16 mouse cellular contexts compared by ENCODE assay signal in genomic region chr4:76194762-76195161, GRCm38 (mm10).
"Had no signal": no experiment of that assay in that cellular context is flagged by ENCODE, and none has a peak within 500 bp of the region (broad histone marks: within the 10 kb centered on the region; RNA-seq: fewer than 3 reads in every experiment).

No protein-coding gene starts in this region.

- H3K4me3 ChIP-seq: neural tube, embryonic 13.5 days; neural tube, embryonic 15.5 days; stomach, embryonic 15.5 days had no signal

- H3K9ac ChIP-seq: neural tube, embryonic 13.5 days; neural tube, embryonic 15.5 days; stomach, embryonic 15.5 days had no signal

- H3K27me3 ChIP-seq: neural tube, embryonic 13.5 days; neural tube, embryonic 15.5 days; stomach, embryonic 15.5 days had no signal

- DNase-seq: retina, postnatal 1 day; right cerebral cortex, adult 18-20 months; right cerebral cortex, postnatal 14 days; right cerebral cortex, postnatal 25 days; right cerebral cortex, postnatal 4 days; spleen, adult 18-20 months; thymus, adult 18-20 months; thymus, adult 2 months; thymus, postnatal 14 days; thymus, postnatal 25 days; thymus, postnatal 36 days; thymus, postnatal 4 days had no signal

- H3K27ac ChIP-seq: neural tube, embryonic 13.5 days; neural tube, embryonic 15.5 days; stomach, embryonic 15.5 days; stomach, postnatal 0 days had no signal

- H3K36me3 ChIP-seq: neural tube, embryonic 13.5 days; neural tube, embryonic 15.5 days; stomach, embryonic 15.5 days had no signal

- H3K9me3 ChIP-seq: neural tube, embryonic 13.5 days; neural tube, embryonic 15.5 days; stomach, embryonic 15.5 days had no signal

- H3K4me1 ChIP-seq: neural tube, embryonic 15.5 days; stomach, embryonic 15.5 days had no signal

- H3K4me2 ChIP-seq: neural tube, embryonic 13.5 days; neural tube, embryonic 15.5 days; stomach, embryonic 15.5 days had no signal
